Mouse (Mus musculus): ENCODE measurements around the gene Fnbp1.

The Fnbp1 gene

DNA sequence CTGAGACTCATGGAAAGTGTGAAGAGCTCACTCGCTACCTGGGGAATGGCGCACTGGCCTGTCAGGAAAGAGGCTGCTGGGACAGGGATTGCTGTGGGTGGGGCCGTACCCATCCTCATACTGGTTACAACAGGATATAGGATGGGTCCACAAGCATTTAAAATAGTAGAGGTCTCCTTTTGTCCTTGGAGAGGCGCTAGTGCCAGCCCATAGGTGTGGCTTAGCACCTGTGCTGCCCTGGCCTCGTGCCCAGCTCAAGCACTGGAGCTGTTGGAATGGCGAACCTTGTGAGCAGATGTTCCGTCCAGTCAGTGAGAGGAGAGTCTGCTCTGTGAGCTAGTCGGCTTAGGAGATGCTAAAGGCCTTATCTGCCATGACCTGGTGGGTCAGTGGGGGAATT lies 122.8 kb downstream of the Fnbp1 start:
- no peak for DNase-seq

DNA sequence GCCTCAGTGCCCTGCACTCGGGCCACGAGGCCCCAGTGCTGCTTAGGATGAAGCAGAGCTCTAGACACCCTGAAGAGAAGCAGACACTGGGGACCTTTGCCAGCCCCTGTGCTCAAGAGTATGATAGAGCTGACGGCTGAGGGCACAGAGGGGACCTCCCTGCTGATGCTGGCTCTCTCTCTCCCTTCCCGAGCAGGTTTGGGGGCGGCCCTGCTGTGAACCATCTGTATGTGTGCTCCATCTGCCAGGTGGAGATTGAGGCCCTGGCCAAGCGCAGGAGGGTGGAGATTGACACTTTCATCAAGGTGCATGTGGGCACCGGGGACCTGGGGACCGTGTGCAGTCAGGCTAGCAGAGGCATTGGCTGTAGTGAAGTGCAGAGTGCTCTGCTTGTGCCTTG lies 123.3 kb downstream of the Fnbp1 start:
- DNase-seq, result no peak

DNA sequence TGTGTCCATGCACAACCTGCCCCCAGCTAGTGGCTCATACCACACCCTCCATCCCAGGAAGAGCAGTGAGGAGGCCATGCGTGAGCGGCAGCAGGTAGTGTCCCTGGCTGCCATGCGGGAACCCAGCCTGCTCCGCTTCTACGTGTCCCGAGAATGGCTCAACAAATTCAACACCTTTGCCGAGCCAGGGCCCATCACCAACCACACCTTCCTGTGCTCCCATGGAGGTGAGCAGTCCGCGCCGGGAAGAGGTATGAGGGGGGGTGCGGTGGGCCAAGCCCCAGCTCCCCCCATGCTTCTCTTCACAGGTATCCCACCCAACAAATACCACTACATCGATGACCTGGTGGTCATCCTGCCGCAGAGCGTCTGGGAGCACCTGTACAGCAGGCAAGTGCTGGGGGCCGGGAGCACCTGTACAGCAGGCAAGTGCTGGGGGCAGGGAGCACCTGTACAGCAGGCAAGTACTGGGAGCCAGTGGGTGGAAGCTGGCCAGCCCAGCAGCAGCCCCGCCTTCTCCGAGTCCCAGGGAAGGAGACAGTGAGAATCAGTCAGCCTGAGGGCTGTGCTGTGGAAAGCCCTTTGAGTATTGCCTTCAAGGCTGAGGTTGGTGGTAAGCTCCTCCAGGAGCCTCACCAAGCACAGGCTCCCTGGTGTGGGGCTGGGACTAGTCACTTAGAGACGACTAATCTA lies 124.0 kb downstream of the Fnbp1 start:
- DNase-seq, result no peak

DNA sequence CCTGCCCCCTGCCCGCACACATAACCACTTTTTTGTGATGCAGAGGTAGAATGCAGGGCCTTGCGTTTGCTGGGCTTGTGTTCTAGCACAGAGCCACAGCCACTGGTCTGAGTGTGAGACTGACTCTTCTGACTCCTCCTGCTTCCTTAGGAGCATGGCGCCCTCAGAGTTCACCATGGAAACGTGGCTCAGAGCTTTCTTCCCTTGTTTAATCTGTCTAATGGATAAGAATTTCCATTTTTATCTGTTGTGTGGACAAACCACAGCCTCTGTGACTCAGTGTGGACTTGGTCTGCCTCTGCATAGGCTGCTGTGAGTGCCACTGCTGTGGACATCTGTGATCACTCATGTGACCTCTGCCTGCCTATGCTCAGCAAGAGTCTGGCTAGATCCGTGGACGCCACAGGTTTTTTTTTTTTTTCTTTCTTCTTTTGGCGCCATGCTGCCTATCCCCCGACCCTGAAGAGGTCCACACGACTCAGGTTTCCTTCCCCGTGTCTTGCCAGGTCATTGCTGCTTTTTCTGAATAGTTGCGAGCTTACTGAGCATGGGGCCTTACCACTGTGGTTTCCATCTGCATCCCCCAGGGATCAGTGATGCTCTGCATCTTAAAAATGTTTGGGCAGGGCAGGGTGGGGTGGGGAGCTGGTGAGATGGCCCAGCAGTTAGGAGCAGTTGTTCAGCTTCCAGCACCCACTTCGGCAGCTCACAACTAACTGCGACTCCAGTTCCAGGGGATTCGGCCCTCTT lies 128.3 kb downstream of the Fnbp1 start:
- DNase-seq, result no peak

DNA sequence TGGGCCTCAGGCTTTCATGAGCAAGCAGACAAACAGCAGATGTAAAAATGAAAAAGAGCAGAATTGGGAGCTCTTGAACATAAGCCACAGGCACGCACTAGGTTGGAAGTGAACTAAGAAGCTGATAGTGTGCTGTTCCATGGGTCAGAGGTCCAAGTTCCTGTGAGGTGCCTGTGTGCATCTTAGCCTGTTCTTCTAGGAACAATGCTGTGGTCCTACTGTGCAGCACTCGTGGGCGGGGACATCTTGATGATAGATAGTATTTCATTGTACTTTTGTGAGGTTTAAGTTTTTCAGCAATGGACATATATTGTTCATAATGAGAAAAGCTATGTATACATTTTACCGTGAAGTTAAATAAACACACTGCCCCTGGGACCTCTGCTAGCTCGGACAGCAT lies 134.6 kb downstream of the Fnbp1 start:
- no peak for DNase-seq

DNA sequence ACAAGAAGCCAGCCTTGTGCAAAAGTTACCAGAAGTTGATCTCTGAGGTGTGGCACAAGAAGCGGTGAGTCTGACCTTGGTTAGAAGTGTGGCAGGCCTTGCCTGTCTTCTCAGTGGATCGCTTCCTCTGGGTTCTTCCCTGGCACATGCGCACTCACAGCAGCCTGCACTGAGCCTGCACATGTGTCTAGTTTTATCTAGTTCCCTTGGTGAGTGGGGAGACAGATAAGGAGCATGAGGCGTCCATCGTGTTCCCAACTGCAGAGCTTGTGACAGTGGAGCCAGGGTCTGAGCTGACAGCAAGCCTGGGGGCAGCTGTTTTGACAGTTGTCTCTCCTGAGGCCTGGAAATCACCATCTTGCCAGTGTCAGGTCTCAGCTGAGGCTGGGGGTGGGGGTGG lies 135.4 kb downstream of the Fnbp1 start:
- DNase-seq, result no peak

DNA sequence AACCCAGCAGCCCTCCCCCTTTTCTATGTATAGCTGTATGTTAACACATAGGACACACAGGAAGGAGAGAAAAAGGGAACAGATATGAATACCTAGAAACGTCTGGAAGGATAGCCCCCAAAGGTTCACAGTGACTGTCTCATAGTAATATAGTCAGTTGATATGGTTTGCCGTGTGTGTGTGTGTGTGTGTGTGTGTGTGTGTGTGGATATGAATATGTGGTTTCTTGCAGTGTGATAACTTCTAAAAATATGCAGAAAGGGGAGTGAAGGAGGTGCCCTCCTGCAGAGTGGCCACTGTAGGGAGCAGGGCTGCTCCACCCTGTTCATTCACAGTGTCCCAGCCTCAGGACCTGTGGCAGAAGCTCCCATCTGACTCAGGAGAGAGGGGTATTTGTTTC lies 136.4 kb downstream of the Fnbp1 start:
- no peak for DNase-seq

DNA sequence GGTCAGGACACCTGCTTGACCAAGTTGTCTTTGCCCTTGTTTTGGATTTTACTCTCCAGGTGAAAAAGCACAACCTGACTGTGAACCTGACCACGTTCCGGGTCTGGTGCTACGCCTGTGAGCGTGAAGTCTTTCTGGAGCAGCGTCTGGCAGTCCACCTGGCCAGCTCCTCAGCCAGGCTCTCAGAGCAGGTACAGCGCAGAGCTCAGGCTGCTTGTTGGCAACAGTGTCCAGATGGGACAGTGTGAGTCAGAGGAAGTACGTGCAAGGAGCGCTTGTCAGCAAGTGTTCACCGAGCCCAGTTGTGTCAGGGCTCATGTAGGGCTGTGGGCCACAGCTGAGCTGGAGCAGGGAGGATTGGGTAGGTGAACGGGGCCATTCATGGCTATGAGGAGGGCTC lies 139.0 kb downstream of the Fnbp1 start:
- DNase-seq, result no peak

DNA sequence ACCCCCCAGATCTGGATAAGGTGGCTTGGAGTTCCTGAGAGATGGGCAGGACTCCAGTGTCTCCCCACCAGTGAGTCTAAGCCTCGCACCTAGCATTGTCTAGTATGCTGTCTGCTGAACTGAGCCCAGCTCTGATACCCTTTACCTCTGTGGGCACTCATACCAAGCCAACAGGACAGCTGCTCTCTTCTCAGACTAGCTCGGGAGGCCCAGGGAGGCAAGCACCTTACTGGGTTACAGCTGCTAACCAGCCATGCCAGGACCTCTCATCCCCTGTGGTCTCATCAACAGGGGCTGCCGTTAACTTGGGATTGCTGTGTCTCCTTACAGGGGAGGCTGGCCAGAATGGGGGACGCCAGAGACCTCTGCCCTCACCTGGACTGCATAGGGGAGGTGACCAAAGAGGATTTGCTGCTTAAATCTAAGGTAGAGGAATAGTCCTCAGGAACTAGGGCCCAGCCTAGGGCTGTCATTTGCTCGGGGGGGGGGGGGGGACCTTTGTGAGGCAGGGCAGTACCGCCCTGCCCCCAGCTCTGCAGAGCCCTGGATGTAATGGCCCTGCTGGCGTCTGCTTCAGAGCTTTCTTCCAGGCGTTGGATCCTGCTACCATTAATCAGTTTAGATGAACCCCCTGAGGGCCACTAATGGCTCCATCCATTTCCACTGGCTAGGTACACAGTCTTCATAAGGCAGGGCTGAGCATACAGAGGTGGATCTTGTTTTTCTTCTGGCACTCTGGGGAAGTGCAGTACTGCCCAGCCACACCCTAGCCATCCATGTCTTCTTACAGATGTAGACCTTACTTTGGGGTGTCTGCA lies 143.2 kb downstream of the Fnbp1 start:
- DNase-seq, result no peak

DNA sequence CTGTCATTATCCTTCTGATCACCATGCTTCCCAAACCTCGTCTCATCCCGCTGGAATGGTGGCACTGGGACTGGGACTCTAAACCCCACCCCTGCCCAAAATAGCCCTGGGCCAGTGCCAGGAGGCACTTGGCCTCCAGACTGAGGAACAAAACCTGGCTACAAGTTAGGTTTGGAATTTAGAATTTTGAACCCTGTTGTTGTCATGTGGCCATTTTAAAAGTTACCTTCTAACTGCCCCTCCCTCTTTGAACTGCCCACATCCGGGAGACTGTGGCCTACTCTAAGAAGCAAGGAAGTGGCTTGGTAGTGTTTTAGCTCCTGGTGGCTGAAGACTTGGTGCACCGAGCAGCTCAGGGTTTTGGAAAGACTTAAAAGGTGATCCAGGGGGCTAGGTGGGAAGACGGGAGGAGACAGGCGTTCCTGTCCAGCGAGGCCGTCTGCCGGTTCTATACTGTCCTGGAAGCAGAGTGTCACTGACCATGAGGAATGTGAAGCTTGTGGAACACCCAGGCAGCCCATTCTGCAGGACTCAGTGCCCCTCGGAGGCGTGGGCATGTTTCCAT lies 146.3 kb downstream of the Fnbp1 start:
- DNase-seq, result no peak

DNA sequence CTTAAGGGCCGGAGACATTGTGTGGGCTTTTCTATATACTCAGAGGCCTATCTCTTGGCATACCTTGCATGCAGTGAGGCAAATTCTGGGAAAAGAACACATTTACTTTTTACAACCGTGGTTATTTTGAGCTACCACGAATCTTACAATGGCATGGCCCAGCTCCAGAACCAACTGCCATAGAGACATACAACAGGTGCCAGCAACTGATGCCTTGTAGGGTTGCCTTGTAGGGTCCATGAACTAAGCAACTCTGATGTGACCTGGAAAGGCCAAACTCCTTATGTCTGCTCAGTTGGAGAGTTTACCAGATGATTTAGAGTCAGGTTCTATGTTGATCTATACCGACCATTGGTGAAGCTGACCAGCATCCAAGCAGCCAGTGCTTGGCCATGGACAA lies 147.0 kb downstream of the Fnbp1 start:
- DNase-seq, result no peak

DNA sequence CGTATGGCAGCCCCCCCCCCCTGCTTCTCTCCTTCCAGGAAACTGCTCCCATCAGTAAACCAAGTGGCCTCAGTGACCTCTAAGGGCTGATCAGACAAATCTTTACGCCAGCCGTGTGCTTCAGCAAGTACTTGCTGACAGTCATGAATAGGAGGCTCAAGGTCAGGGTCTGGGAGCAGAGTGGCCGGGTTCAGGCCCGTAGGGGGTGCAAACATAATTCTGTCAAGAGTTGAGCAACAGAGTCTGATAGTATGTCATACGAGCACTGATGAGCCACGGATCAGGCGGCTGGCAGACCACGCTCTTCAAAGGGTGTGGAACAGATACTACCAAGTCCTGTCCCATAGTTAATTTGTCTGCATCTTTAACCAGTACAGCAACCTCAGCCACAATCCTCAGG lies 151.6 kb downstream of the Fnbp1 start:
- no peak for DNase-seq

DNA sequence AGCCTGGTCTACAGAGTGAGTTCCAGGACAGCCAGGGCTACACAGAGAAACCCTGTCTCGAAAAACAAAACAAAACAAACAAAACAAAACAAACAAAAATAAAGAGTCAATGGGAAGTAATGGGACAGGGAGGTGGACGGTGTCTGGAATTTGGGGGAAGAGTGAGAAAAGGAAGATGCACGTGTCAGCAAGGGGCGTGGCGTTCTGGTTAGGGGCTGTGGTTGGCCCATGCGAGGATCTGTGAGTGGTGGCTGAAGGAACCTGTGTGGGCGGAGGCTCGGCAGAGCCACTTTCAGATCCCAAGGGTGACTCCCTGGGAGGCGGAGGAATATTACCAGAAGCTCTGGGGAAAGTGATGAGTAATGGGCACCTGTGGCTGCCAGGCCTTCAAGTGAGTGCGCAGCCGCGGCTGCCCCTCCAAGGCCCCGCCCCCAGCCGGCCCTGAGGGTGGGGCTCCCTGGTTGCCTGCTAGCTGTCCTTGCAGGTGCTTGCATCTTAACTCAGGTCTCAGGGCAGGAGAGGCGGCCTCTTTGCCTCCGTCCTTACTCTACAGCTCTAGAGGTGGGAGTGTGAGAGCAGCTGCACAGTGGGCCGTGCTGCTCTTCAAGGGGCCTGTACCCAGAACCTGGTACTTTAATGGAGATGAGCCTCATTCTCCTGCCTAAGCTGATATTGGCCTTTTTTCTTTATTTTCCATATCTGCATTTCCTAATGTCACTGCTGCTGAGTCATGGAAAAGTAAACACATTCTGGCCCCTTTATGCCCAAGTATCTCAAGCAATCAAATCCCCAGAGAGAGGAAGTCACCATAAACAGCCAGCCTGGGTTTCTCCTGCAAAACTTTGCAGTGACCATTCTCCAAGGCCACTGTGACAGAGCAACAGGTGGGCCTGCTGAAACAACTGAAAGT lies 156.4 kb downstream of the Fnbp1 start:
- peak; percentile 11 to 31 for DNase-seq

DNA sequence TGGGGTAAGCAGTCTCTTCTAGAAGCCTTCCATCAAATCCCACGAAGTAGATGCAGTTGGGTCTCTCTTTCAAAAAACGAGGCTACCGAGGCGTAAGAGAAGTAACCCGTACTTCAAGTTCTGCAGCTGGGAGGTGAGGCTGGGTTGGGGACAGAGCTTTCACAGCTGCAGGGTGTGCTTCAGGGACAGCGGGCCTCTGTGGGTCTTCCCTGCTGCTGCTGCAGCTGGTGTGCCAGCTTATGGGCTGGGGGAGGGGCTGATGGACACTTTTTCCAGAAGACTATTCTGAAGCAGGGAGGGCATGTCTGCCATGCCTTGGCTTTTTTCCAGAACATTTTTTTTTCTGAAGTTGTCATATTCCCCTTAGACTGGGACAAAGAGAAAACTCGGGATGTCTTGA lies 158.8 kb downstream of the Fnbp1 start:
- no peak for DNase-seq

DNA sequence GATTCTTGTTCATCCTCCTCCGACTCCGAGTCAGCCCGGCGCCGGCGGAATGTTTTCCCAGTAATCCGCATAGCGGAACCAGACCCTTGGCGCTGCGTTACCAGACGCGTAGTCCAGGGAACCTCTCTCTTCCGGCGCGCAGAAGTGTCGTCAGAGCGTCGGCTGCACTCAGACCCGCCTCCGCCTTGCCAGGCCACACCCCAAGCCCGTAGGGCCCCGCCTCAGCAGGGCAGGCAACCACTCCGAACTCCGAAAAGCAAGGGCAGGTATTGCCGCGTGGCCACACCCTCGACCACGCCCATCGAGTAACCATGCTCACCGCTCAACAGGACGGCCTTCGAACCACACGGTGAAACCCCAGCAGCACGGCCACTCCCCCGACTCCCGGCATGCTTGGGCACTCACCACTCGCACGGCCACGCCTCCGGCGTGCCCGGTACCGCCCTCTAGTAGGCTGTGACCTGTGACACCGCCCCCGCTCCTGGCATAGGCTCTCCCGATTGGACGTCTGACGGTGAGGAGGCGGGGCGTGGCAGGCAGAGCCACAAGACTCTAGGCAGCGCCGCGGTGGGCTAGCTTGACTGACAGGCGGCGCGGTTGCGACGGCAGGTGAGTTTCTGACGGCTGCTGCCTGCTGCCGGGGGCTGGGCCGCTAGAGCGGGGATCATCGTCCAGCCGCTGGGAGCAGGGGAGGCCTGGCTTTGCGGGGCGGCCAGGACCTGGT lies 159.9 kb downstream of the Fnbp1 start, which contains the start of the genes BC005624 and Usp20:
Gene BC005624 (minus strand): TSS at position 412 of the 724 bp plus-strand sequence.
Gene Usp20 (plus strand): TSS at position 490 of the 724 bp plus-strand sequence.
- peak; percentile 100 for DNase-seq

Measured in thymus, adult 18-20 months (tissue).